Mouse (Mus musculus) kidney, postnatal 0 days (tissue): ENCODE results near the gene Parp8. TPM values are rescaled to one million over a fixed set of nuclear protein-coding genes. Genes with fewer than 3 reads are reported as not detected.
A peak's percentile ranks its signal among the peaks of the same experiment; 100 is the strongest.

Source experiments
- ATAC-seq: fragments of 200-750 bp; cut with Nextera tagmentation; replicated peaks from 2 replicates; pipeline ENCODE4 v1.8.0; 2017; ENCODE audit warnings: low read depth, moderate number of reproducible peaks, moderate TSS enrichment, moderate library complexity; ENCODE audit not compliant: low FRiP score
- DNase-seq: peaks from one replicate; pipeline ENCODE4 v3.0.0-alpha.2; 2016; ENCODE audit warnings: low spot score
- H3K27ac ChIP-seq: fragments of 300-500 bp; sonication (generic); 2 replicates; pipeline ENCODE4 v1.5.1; 2014; ENCODE audit warnings: mild to moderate bottlenecking
- H3K27me3 ChIP-seq: fragments of 300-500 bp; sonication (generic); 2 replicates; pipeline ENCODE4 v1.6.1; 2014; ENCODE audit warnings: low read length, mixed read lengths; ENCODE audit not compliant: insufficient read depth
- H3K36me3 ChIP-seq: fragments of 300-500 bp; sonication (generic); 2 replicates; pipeline ENCODE4 v1.6.1; 2014; ENCODE audit warnings: low read length, mixed read lengths; ENCODE audit not compliant: insufficient read depth
- H3K4me1 ChIP-seq: fragments of 300-500 bp; sonication (generic); replicated peaks from 2 replicates; pipeline ENCODE4 v1.6.1; 2014; ENCODE audit warnings: antibody characterized with exemption, low read length, mixed read lengths; ENCODE audit not compliant: insufficient read depth
- H3K4me2 ChIP-seq: fragments of 300-500 bp; sonication (generic); 2 replicates; pipeline ENCODE4 v1.6.1; 2014; ENCODE audit warnings: mild to moderate bottlenecking, low read length, moderate library complexity, mixed read lengths
- H3K4me3 ChIP-seq: fragments of 300-500 bp; sonication (generic); replicated peaks from 2 replicates; pipeline ENCODE4 v1.5.1; 2014; ENCODE audit warnings: low read depth, low read length
- H3K9ac ChIP-seq: fragments of 300-500 bp; sonication (generic); 2 replicates; pipeline ENCODE4 v1.6.1; 2014; ENCODE audit warnings: low read depth, low read length
- H3K9me3 ChIP-seq: fragments of 300-500 bp; sonication (generic); replicated peaks from 2 replicates; pipeline ENCODE4 v1.6.1; 2016; ENCODE audit warnings: low read length, inconsistent platforms, mixed read lengths
- CTCF ChIP-seq: IDR thresholded peaks from 2 replicates; pipeline ENCODE4 v1.5.1; 2016; ENCODE audit warnings: antibody characterized with exemption, low read depth, mild to moderate bottlenecking, moderate library complexity
- whole genome bisulfite sequencing: fragments of 180-500 bp; shearing (Covaris S2); extraction: QIAGEN DNeasy Blood & Tissue Kit; methylation state at CpG from one replicate; pipeline ENCODE4 v1.1.7; 2014; 5-methylcytosine and 5-hydroxymethylcytosine counted together
- polyA plus RNA-seq: library from polyadenylated mRNA; unstranded; fragments of >200 nt; fragmentation: Nextera tagmentation; extraction: Ambion mirVana; gene quantifications from 2 replicates; pipeline ENCODE4 v1.2.1, GENCODE M21; 2015

Parp8 gene
- polyA plus RNA-seq, 1 experiment from 2014 or later = 11.7 TPM

DNA sequence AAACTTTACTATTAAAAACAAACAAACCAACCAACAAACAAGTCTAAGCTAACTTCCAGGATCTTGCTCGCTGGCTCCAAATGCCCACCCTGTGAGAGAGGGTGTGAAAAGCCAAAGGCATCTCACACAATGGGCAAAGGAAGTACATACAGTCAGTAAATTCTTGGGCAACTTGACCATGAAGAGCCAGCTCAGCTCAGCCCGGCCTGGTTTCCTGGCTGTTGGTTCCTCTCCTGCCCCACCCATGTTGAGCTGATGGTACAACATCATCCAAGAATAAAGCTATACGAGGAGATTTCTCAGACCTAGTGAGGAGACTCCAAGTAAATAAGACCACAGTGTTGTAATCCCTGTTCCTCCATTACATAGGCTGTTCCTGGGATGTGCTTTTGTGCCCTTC is 117.1 kb downstream of the Parp8 start:
- no peak for ATAC-seq
- 85% methylated on average over 3 of the region's 3 CpGs for WGBS

DNA sequence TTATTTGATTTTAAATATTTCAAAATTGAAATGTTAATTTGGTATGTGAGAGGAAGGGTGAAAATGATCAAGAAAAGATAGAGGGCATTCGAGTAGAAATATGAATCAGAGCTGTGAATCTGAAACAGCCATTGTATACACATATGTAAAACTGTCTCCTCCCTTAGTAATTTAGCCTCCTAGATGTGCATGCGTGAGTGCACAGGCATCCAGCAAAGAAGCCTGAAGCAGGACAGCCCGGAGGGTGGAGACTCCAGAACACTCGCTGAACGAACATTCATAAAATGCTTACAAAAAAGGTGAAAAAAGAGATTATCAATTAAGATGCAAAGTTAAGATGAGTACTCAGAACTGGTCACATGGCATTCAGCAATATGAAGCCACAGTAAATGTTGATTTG is 121.9 kb downstream of the Parp8 start:
- H3K27ac ChIP-seq = no peak overlapping the region
- ATAC-seq = 0 out of 2 replicates have a peak, but pooled peaks have one; percentile 69
- no peak overlapping the region for H3K4me3 ChIP-seq
- TF ChIP-seq CTCF = no peak
- peak; percentile 59 for DNase-seq
- H3K36me3 ChIP-seq = no peaks in the 10 kb centered on the region
- no peak overlapping the region for H3K4me2 ChIP-seq
- WGBS = 34% methylated on average over 5 of the region's 5 CpGs
- no peaks in the 10 kb centered on the region for H3K9me3 ChIP-seq
- H3K9ac ChIP-seq = no peak overlapping the region
- H3K4me1 ChIP-seq = no peaks in the 10 kb centered on the region
- H3K27me3 ChIP-seq = no peaks in the 10 kb centered on the region

More for the DNA sequence above, 117.1 kb downstream of the Parp8 start:
- H3K36me3 ChIP-seq = no peaks in the 10 kb centered on the region
- no peak overlapping the region for H3K9ac ChIP-seq
- no peak for DNase-seq
- H3K4me2 ChIP-seq = no peak overlapping the region
- no peaks in the 10 kb centered on the region for H3K4me1 ChIP-seq
- no peak for TF ChIP-seq CTCF
- no peak overlapping the region for H3K27ac ChIP-seq
- H3K9me3 ChIP-seq = no peaks in the 10 kb centered on the region
- H3K4me3 ChIP-seq = no peak overlapping the region
- no peaks in the 10 kb centered on the region for H3K27me3 ChIP-seq

DNA sequence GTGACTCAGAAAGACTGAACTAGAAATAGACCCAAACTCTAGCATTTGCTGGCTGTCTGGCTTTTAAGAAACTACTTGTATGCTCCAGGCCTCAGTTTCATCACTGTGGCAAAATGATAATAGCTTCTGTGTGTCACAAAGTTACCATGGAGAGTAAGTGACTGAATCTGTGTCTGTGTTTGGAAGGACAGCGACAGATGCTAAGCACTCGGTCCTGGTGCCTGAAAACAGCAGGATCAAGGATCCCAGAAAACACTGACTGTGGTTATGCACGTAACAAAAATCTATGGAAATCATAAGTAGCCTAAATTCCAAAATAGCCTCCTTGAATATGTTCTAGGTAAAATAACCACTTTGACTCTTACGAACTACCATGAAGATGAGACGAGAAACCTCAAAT is 126.9 kb downstream of the Parp8 start:
- Histone ChIP-seq H3K36me3 (0 out of 2 replicates have a peak, but pooled peaks cover 7% of the 10 kb centered on the region), H3K9me3 (no peaks in the 10 kb centered on the region), H3K4me1 (no peaks in the 10 kb centered on the region), H3K4me3 (no peak overlapping the region), H3K27me3 (no peaks in the 10 kb centered on the region), H3K27ac (no peak overlapping the region), H3K9ac (no peak overlapping the region), H3K4me2 (no peak overlapping the region)
- no peak for DNase-seq
- no peak for TF ChIP-seq CTCF
- WGBS = 93% methylated on average over 5 of the region's 5 CpGs
- no peak for ATAC-seq

GRCm38 (mm10) chr13:116897711-116898110 is 127.6 kb downstream of the Parp8 start:
- no peak for TF ChIP-seq CTCF
- ATAC-seq = no peak
- no peak overlapping the region for H3K9ac ChIP-seq
- H3K9me3 ChIP-seq = no peaks in the 10 kb centered on the region
- no peak for DNase-seq
- no peak overlapping the region for H3K4me2 ChIP-seq
- no peaks in the 10 kb centered on the region for H3K27me3 ChIP-seq
- WGBS = 86% methylated on average over 1 of the region's 1 CpGs
- no peaks in the 10 kb centered on the region for H3K4me1 ChIP-seq
- H3K4me3 ChIP-seq = no peak overlapping the region
- no peak overlapping the region for H3K27ac ChIP-seq
- 0 out of 2 replicates have a peak, but pooled peaks cover 7% of the 10 kb centered on the region for H3K36me3 ChIP-seq

- WGBS = 47% methylated on average over 9 of the region's 9 CpGs
- no peak for TF ChIP-seq CTCF
- Histone ChIP-seq H3K4me1 (no peaks in the 10 kb centered on the region), H3K9me3 (no peaks in the 10 kb centered on the region), H3K36me3 (no peaks in the 10 kb centered on the region), H3K9ac (no peak overlapping the region), H3K4me3 (no peak overlapping the region), H3K27me3 (no peaks in the 10 kb centered on the region), H3K4me2 (no peak overlapping the region), H3K27ac (no peak overlapping the region)
- DNase-seq = peak; percentile 16
- ATAC-seq = peak; percentile 61; the same call in 1 of the 2 replicates
Observed at GRCm38 (mm10) chr13:116884422-116884942, 140.9 kb downstream of the Parp8 start.

DNA sequence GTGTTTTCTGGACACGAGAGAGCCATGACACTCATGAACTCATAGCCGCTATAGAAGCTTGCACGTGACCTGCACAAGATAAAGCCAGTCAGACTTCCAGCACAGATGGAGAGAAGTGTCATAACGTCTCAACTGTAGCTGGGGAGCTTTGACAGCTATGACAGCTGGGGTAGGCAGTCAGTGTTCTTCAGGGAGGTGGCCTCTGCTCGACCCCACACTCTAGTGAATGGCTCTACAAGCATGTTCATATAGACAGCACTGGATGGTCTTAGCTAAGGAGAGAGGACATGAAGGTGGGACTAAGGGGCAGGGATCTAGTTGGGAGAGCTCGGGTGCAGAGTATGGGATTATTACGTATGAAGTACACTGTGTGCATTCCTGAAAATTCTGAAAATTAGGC is 143.1 kb downstream of the Parp8 start:
- Histone ChIP-seq H3K4me3 (no peak overlapping the region), H3K4me2 (no peak overlapping the region), H3K9me3 (no peaks in the 10 kb centered on the region), H3K4me1 (no peaks in the 10 kb centered on the region), H3K27me3 (no peaks in the 10 kb centered on the region), H3K9ac (no peak overlapping the region), H3K27ac (no peak overlapping the region), H3K36me3 (no peaks in the 10 kb centered on the region)
- DNase-seq = no peak
- WGBS = 84% methylated on average over 7 of the region's 7 CpGs
- no peak for ATAC-seq
- no peak for TF ChIP-seq CTCF
